Mouse (Mus musculus) CD4-positive, CD25-positive, alpha-beta regulatory T cell, adult 4 months (primary cell): ENCODE measurements around the gene Gm4131. TPM values are rescaled to one million over a fixed set of nuclear protein-coding genes. Genes with fewer than 3 reads are reported as not detected.
"Not testable (repeated sequence)": the region's sequence is repeated elsewhere in the genome, so short reads cannot be mapped to it uniquely, and the experiment has no call there.

ENCODE experiments used
- ATAC-seq: one replicate; pipeline ENCODE4 v1.8.0; 2017
- polyA plus RNA-seq, 2 experiments: library from polyadenylated mRNA; unstranded; fragments of 100-300 nt; shearing (Covaris generic); gene quantifications; one replicate each; pipeline ENCODE4 v1.2.1; 2017

The Gm4131 gene
- not detected for polyA plus RNA-seq

- ATAC-seq = not testable (repeated sequence)
These were observed at the start of gene Gm4131 for GRCm38 (mm10) chr14:62566821-62567220. Gene Gm4131, minus strand, starts transcription at chr14:62566921.

DNA sequence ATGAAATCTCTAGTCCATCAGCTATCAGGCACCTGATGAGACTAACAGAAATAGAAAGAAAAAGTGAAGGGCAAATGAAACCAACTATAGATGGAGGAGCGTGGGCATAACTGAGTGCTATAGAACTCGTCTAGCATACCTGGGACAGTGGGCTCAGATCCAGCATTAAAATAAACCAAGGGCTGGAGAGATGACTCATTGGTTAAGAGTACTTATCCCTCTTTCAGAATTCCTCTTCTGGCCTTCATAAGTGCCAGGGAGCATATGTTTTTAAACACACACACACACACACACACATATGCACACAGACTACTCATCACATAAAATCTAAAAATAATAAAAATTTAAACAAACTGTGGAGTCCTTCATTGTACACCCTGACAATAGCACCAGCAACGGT lies 43.2 kb upstream of the Gm4131 start:
- ATAC-seq = no peak

DNA sequence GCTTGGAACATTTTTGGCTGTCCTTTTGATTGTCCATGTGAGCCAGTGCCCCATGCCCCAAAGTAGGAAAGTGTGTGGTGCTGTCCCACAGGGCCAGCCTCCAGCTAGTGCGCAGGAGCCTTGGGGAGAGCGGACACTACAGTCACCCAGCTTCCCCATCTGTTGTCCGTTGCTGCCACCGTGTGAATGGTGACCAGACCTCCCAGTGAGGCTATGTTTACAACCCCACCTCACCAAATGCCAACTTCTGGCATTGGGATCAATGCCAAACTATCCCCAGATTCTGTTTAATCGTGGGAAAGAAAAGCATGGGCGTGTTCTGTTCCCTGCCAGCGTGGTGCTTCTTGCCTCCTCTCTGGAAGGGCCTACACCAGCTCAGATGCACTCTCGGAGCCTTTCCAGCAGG lies 41.1 kb upstream of the Gm4131 start:
- no peak for ATAC-seq

- no peak for ATAC-seq
These were observed 36.1 kb upstream of the Gm4131 start for GRCm38 (mm10) chr14:62602869-62603268.

DNA sequence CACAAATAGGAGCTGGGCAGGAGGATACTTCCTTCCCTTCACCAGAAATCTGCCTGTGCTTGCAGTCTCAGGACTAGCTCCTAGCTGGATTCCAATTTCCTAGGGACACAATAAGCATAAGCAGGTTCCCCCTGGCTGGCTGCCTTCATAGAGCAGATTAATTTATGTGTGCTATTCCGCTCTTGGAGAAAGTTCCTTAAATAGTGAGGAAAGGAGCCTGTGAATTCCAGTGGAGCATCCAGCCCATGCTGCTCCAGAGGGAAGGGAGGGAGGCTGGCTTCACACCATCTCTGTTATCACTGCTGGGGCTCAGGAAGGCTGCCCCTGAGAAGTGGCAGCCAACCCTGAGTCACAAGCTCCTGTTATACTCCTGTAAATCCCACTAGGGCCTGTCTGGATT lies 35.5 kb upstream of the Gm4131 start:
- no peak for ATAC-seq

- no peak for ATAC-seq
These were observed 33.4 kb upstream of the Gm4131 start for GRCm38 (mm10) chr14:62600109-62600522.

GRCm38 (mm10) chr14:62585338-62585737 lies 18.6 kb upstream of the Gm4131 start:
- ATAC-seq = no peak

DNA sequence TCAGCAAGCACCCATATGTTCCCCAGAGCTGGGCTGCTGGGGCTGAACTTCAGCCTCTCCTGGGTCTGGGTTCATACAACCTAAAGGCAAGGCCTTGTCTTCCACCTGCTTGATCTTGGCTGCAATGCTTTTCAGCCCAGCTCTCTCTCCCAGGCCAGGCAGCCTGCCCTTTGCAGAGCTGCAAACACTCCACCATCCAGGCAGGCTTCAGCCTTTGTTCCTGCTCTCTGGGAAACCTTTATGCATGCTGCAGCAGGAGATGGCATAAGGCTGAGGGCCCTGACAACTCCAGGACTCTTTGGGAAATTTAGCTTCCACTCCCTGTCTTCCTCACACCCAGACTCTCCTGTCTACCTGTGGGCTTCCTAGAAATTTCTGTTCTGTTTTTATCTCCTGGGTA lies 17.9 kb upstream of the Gm4131 start:
- ATAC-seq = no peak

GRCm38 (mm10) chr14:62581768-62582167 lies 15.0 kb upstream of the Gm4131 start:
- ATAC-seq = no peak

GRCm38 (mm10) chr14:62580945-62581344 lies 14.2 kb upstream of the Gm4131 start:
- no peak for ATAC-seq

DNA sequence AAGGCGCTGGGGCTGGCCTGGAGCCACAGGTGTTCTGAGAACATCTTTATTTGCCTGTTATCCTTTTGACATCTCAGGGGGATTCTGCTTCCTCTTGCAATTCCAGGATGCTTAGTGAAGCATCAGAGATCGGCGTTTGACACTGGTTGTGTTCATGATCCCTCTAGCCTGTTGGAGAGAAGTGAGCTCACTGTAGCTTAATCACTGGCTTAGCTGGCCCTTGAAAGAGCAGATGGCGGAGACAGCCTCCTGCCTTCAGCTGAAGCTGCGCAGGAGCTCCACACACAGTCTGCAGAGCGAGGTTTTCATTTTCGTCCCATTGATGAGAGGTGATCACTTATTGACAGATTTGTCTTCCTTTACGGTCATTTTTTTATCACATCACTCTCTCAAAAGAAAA lies 9.1 kb upstream of the Gm4131 start:
- no peak for ATAC-seq

- ATAC-seq = no peak
These were observed 8.2 kb upstream of the Gm4131 start for GRCm38 (mm10) chr14:62574906-62575305.

GRCm38 (mm10) chr14:62573454-62573853 lies 6.7 kb upstream of the Gm4131 start:
- ATAC-seq = no peak

GRCm38 (mm10) chr14:62570299-62570698 lies 3.6 kb upstream of the Gm4131 start:
- ATAC-seq = no peak

- no peak for ATAC-seq
These were observed 2.7 kb upstream of the Gm4131 start for GRCm38 (mm10) chr14:62569463-62569862.

- no peak for ATAC-seq
These were observed 3.0 kb downstream of the Gm4131 start for GRCm38 (mm10) chr14:62563679-62564078.

- no peak for ATAC-seq
These were observed 4.6 kb downstream of the Gm4131 start for GRCm38 (mm10) chr14:62561875-62562748.

DNA sequence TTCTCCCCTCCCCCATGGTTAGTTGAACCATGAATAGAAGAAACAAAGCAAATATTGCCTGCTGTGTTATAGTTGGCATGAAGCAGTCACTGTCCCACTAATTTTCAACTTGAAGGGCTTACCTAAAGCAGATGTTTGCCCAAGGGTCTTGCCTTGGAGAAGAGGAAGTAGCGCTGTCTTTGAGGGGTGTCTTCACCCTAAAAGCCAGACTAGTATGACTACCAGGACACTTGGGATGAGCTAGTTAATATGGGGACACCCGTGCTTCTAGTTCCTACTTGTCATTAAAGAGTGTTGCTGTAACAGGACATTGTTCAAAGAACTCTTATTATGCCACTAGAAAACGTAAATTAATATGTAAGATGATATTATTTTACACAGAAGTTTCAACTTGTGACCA lies 9.6 kb downstream of the Gm4131 start:
- ATAC-seq = no peak

DNA sequence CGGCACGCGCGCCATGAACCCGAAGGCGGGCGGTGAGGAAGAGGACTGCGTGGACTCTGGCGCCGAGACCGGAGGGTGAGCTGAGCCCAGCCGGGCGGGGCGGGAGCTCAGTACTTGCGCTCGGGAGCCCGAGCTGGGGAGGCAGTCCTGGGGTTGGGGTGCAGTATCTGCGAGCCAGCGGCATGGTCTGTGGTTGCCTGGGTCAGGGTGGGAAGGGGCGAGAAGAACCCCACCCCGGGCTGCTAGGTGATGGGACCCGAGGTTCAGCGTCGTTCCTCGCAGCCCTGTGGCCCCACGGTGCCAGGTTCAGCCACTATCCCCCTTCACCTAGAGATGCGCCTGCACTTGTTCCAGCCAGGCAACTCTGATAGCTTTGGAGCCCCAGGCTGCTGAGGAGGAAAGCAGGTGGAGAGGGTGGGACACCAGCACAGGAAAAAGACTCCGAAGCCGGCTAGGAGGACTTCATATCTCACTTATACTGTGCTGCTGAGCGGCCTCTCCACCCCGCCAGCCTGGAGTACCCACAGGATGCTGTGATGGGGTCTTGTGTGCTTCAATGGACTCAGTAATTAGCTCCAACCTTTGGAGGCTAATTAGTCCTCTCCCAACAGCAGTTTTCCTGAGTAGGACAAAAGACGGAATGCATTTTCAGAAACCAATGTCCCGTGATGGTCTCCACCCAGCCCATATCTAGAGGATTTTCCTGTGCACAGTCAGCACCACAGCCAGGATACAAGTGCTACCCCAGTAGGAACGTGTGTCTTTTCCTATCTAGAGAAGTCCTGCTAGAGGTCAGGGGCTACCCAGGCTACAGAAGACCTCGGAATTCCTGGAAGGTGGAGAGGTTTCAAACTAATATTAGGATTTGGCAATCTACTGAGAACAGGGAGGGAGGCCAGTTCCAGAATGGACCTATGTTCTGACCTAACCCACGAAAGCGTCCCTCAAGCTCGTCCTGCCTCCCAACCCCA lies 10.6 kb downstream of the Gm4131 start:
- ATAC-seq = no peak

- peak; percentile 47 for ATAC-seq
These were observed 11.4 kb downstream of the Gm4131 start, which contains the start of gene Fam124a for GRCm38 (mm10) chr14:62555309-62555829. Gene Fam124a, plus strand, starts transcription at chr14:62555737.

DNA sequence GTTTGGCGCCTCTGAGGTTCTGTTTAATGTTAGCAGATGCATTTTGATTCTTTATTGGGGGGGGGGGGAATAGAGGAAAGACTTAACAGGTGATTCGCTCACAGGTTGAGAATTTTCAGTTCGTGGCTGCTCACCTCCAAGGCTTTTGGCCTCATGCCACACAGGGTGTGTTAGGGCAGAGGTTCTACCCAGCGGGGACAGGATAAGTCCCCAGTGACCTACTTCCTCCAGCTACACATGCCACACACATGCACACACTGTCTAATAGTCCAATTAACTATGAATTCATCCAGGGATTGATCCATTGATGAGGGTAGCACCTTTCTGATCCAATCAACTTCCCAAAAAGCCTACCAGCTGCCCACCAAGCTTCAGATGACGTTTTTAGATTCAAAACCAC lies 12.9 kb downstream of the Gm4131 start:
- no peak for ATAC-seq

DNA sequence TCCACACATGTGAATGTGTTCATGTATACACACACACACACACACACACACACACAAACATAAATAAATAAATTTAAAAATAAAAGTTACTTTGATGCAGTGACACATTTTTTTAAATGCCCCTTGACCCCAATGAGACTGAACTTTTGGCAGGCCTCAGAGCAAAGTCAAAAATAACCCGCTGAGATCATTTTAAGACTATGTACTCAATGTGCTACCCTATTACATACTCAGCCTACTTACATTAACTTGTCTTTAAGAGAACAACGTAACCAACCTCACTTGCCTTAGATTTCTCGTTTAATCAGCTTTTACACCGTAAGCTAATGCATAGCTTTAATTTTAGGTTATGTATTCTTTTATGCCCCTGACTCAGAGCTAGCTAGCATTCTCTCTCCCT lies 13.9 kb downstream of the Gm4131 start:
- no peak for ATAC-seq

GRCm38 (mm10) chr14:62550121-62550520 lies 16.6 kb downstream of the Gm4131 start:
- no peak for ATAC-seq
